Mouse (Mus musculus) hindbrain, postnatal 0 days (tissue): ENCODE measurements around the gene Rps26. TPM values are rescaled to one million over a fixed set of nuclear protein-coding genes. Genes with fewer than 3 reads are reported as not detected.
"Not testable (repeated sequence)": the region's sequence is repeated elsewhere in the genome, so short reads cannot be mapped to it uniquely, and the experiment has no call there.

Source experiments
- ATAC-seq: fragments of 200-750 bp; cut with Nextera tagmentation; 2 replicates; pipeline ENCODE4 v1.8.0; 2017; ENCODE audit warnings: mild to moderate bottlenecking, moderate TSS enrichment, moderate library complexity
- DNase-seq: peaks from one replicate; pipeline ENCODE4 v3.0.0-alpha.2; 2015; ENCODE audit warnings: low spot score
- H3K27ac ChIP-seq: fragments of 300-500 bp; sonication (generic); 2 replicates; pipeline ENCODE4 v1.5.1; 2014; ENCODE audit warnings: mild to moderate bottlenecking
- H3K27me3 ChIP-seq: fragments of 300-500 bp; sonication (generic); 2 replicates; pipeline ENCODE4 v1.6.1; 2014; ENCODE audit warnings: low read length, mixed read lengths; ENCODE audit not compliant: insufficient read depth
- H3K36me3 ChIP-seq: fragments of 300-500 bp; sonication (generic); 2 replicates; pipeline ENCODE4 v1.6.1; 2014; ENCODE audit warnings: low read length, mixed read lengths; ENCODE audit not compliant: insufficient read depth
- H3K4me1 ChIP-seq: fragments of 300-500 bp; sonication (generic); 2 replicates; pipeline ENCODE4 v1.6.1; 2014; ENCODE audit warnings: antibody characterized with exemption, low read length, mixed read lengths; ENCODE audit not compliant: insufficient read depth
- H3K4me2 ChIP-seq: fragments of 300-500 bp; sonication (generic); 2 replicates; pipeline ENCODE4 v1.6.1; 2014; ENCODE audit warnings: low read depth, mild to moderate bottlenecking, low read length, moderate library complexity, mixed read lengths
- H3K4me3 ChIP-seq: fragments of 300-500 bp; sonication (generic); 2 replicates; pipeline ENCODE4 v1.5.1; 2014; ENCODE audit warnings: low read length
- H3K9ac ChIP-seq: fragments of 300-500 bp; sonication (generic); replicated peaks from 2 replicates; pipeline ENCODE4 v1.6.1; 2014; ENCODE audit warnings: mild to moderate bottlenecking, low read length, moderate library complexity, mixed read lengths
- H3K9me3 ChIP-seq: fragments of 300-500 bp; sonication (generic); 2 replicates; pipeline ENCODE4 v1.6.1; 2016; ENCODE audit warnings: low read length, mixed read lengths
- CTCF ChIP-seq: IDR thresholded peaks from 2 replicates; pipeline ENCODE4 v1.5.1; 2016; ENCODE audit warnings: antibody characterized with exemption, control low read depth, low read depth
- WGBS: fragments of 180-500 bp; shearing (Covaris S2); extraction: QIAGEN DNeasy Blood & Tissue Kit; methylation state at CpG from one replicate; pipeline ENCODE4 v1.1.7; 2014; 5-methylcytosine and 5-hydroxymethylcytosine counted together
- polyA plus RNA-seq: library from polyadenylated mRNA; unstranded; fragments of >200 nt; fragmentation: Nextera tagmentation; extraction: Ambion mirVana; gene quantifications from 2 replicates; pipeline ENCODE4 v1.2.1, GENCODE M21; 2015
- total RNA-seq: library from RNA; depleted of rRNA; stranded (reverse); fragments of >200 nt; gene quantifications from 2 replicates; pipeline ENCODE4 v1.2.3, GENCODE M21; 2014

Rps26 gene
- total and polyA plus RNA-seq, 2 experiments from 2014 or later, result 422 to 1,407 TPM

GRCm38 (mm10) chr10:128641871-128642270 lies 15.3 kb upstream of the Rps26 start:
- Histone ChIP-seq H3K27me3 (no peaks in the 10 kb centered on the region), H3K36me3 (peaks cover 17% of the 10 kb centered on the region; the same call in 1 of the 2 replicates), H3K27ac (no peak overlapping the region), H3K4me3 (no peak overlapping the region), H3K4me1 (peaks cover 13% of the 10 kb centered on the region; the same call in 1 of the 2 replicates), H3K4me2 (no peak overlapping the region), H3K9me3 (no peaks in the 10 kb centered on the region), H3K9ac (no peak overlapping the region)
- WGBS, result 84% methylated on average over 7 of the region's 7 CpGs
- ATAC-seq (no peak), DNase-seq (no peak)
- TF ChIP-seq CTCF, result no peak

GRCm38 (mm10) chr10:128640891-128641290 lies 14.3 kb upstream of the Rps26 start:
- peaks cover 23% of the 10 kb centered on the region for H3K36me3 ChIP-seq
- no peak for ATAC-seq
- WGBS, result 87% methylated on average over 15 of the region's 15 CpGs

GRCm38 (mm10) chr10:128639999-128640398 lies 13.5 kb upstream of the Rps26 start:
- peaks cover 13% of the 10 kb centered on the region; the same call in 1 of the 2 replicates for H3K4me1 ChIP-seq

More at GRCm38 (mm10) chr10:128640891-128641290, 14.3 kb upstream of the Rps26 start:
- DNase-seq, result no peak
- no peak overlapping the region for H3K4me2 ChIP-seq
- H3K27me3 ChIP-seq, result no peaks in the 10 kb centered on the region
- no peak overlapping the region for H3K27ac ChIP-seq
- no peak overlapping the region for H3K4me3 ChIP-seq
- H3K9ac ChIP-seq, result no peak overlapping the region
- peaks cover 13% of the 10 kb centered on the region; the same call in 1 of the 2 replicates for H3K4me1 ChIP-seq
- no peak for TF ChIP-seq CTCF
- no peaks in the 10 kb centered on the region for H3K9me3 ChIP-seq

GRCm38 (mm10) chr10:128637011-128637410 lies 10.5 kb upstream of the Rps26 start:
- Histone ChIP-seq H3K4me3 (no peak overlapping the region), H3K36me3 (peaks cover 44% of the 10 kb centered on the region), H3K9ac (no peak overlapping the region), H3K27ac (no peak overlapping the region), H3K4me1 (no peaks in the 10 kb centered on the region), H3K9me3 (no peaks in the 10 kb centered on the region), H3K4me2 (peak overlapping the region; percentile 23; the same call in 1 of the 2 replicates), H3K27me3 (no peaks in the 10 kb centered on the region)
- no peak for DNase-seq
- no peak for ATAC-seq
- TF ChIP-seq CTCF, result no peak
- WGBS, result 13% methylated on average over 11 of the region's 11 CpGs

More at GRCm38 (mm10) chr10:128639999-128640398, 13.5 kb upstream of the Rps26 start:
- Histone ChIP-seq H3K27me3 (no peaks in the 10 kb centered on the region), H3K27ac (no peak overlapping the region), H3K4me2 (no peak overlapping the region), H3K4me3 (no peak overlapping the region), H3K9me3 (no peaks in the 10 kb centered on the region), H3K36me3 (peaks cover 31% of the 10 kb centered on the region), H3K9ac (no peak overlapping the region)
- ATAC-seq (no peak), DNase-seq (no peak)
- TF ChIP-seq CTCF, result no peak
- 87% methylated on average over 14 of the region's 14 CpGs for WGBS

GRCm38 (mm10) chr10:128636561-128636960 lies 10.0 kb upstream of the Rps26 start:
- Histone ChIP-seq H3K9ac (no peak overlapping the region), H3K4me2 (peak overlapping the region; percentile 23; the same call in 1 of the 2 replicates), H3K27me3 (no peaks in the 10 kb centered on the region), H3K27ac (no peak overlapping the region), H3K4me3 (no peak overlapping the region), H3K36me3 (peaks cover 44% of the 10 kb centered on the region), H3K4me1 (no peaks in the 10 kb centered on the region), H3K9me3 (no peaks in the 10 kb centered on the region)
- 47% methylated on average over 6 of the region's 6 CpGs for WGBS
- TF ChIP-seq CTCF, result no peak
- DNase-seq (no peak), ATAC-seq (no peak)

GRCm38 (mm10) chr10:128635697-128636096 lies 9.2 kb upstream of the Rps26 start:
- peaks cover 36% of the 10 kb centered on the region for H3K36me3 ChIP-seq
- no peak for DNase-seq
- H3K9me3 ChIP-seq, result no peaks in the 10 kb centered on the region

GRCm38 (mm10) chr10:128631571-128631970 lies 5.0 kb upstream of the Rps26 start:
- TF ChIP-seq CTCF, result no peak
- Histone ChIP-seq H3K4me1 (no peaks in the 10 kb centered on the region), H3K27me3 (no peaks in the 10 kb centered on the region), H3K9ac (no peak overlapping the region), H3K4me2 (no peak overlapping the region), H3K27ac (no peak overlapping the region), H3K9me3 (no peaks in the 10 kb centered on the region), H3K36me3 (peaks cover 26% of the 10 kb centered on the region), H3K4me3 (no peak overlapping the region)
- WGBS, result 25% methylated on average over 6 of the region's 6 CpGs
- ATAC-seq (no peak), DNase-seq (no peak)

More at GRCm38 (mm10) chr10:128635697-128636096, 9.2 kb upstream of the Rps26 start:
- no peak for ATAC-seq
- Histone ChIP-seq H3K4me3 (no peak overlapping the region), H3K4me1 (no peaks in the 10 kb centered on the region), H3K27ac (no peak overlapping the region), H3K4me2 (no peak overlapping the region), H3K9ac (no peak overlapping the region), H3K27me3 (no peaks in the 10 kb centered on the region)
- no peak for TF ChIP-seq CTCF
- WGBS, result 96% methylated on average over 13 of the region's 13 CpGs

GRCm38 (mm10) chr10:128630306-128630705 lies 3.8 kb upstream of the Rps26 start:
- H3K4me3 ChIP-seq, H3K9me3 ChIP-seq, ATAC-seq, DNase-seq, H3K4me1 ChIP-seq, H3K4me2 ChIP-seq, H3K27ac ChIP-seq, H3K27me3 ChIP-seq, H3K9ac ChIP-seq: not testable (repeated sequence)
- 86% methylated on average over 5 of the region's 5 CpGs for WGBS
- peaks cover 16% of the 10 kb centered on the region; the same call in 1 of the 2 replicates for H3K36me3 ChIP-seq
